Mouse (Mus musculus): ENCODE data around the gene Rab11fip4. TPM values are rescaled to one million over a fixed set of nuclear protein-coding genes. Genes with fewer than 3 reads are reported as not detected.

Rab11fip4 gene
- 59.1 and 72.3 TPM in 2 replicates for total RNA-seq (2017)

DNA sequence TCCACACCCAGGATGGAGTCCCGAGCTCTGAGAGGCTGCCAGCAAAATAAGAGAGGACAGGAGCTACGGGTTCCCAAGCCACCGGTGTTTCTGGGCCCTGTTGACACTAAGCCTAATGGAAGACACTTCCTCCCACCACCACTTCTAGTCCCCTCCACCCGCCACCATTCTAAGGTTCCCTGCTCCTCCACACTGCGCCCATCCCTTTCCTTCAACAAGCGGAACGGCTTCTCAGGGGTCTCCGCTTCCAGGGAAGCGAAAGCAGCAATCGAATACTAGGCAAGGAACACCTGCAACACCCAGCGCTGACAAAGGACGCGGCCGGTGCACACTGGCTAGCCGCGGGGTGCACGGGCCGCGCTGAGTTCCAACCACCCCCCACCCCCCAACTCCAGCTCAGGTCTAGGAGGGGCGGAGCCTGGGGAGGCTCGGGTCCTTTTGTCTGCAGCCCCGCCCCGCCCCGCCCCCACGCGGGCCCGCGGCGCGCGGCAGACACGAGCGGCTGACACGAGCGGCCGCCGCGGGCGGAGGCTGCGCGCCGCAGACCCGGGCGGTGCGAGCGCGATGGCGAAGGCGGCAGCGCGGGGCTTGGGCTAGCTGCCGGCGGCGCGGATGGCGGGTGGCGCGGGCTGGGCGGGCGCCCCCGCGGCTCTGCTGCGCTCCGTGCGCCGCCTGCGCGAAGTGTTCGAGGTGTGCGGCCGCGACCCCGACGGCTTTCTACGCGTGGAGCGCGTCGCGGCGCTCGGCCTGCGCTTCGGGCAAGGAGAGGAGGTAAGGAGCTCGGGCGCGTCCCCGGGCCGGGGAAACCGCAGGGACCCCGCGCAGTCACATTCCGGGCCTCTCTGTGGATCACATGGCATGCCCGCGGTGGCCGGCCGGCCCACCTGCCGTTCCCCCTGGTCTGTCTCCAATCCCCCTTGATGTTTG, at the start of gene Rab11fip4:
TSS of gene Rab11fip4 (plus strand) at position 549 of the 927 bp plus-strand sequence.
- ATAC-seq (ENCODE audit: extremely low read depth, insufficient number of reproducible peaks, low FRiP score, poor library complexity, severe bottlenecking), result no peak

- no peak for ATAC-seq (ENCODE audit: extremely low read depth, insufficient number of reproducible peaks, low FRiP score, poor library complexity, severe bottlenecking)
Measured at GRCm38 (mm10) chr11:79552622-79553021, 38.4 kb upstream of the Rab11fip4 start.

- no peak for ATAC-seq (ENCODE audit: extremely low read depth, insufficient number of reproducible peaks, low FRiP score, poor library complexity, severe bottlenecking)
Measured at GRCm38 (mm10) chr11:79560536-79560935, 30.5 kb upstream of the Rab11fip4 start.

GRCm38 (mm10) chr11:79563493-79563892, 27.5 kb upstream of the Rab11fip4 start:
- no peak for ATAC-seq (ENCODE audit: extremely low read depth, insufficient number of reproducible peaks, low FRiP score, poor library complexity, severe bottlenecking)

- ATAC-seq (ENCODE audit: extremely low read depth, insufficient number of reproducible peaks, low FRiP score, poor library complexity, severe bottlenecking), result no peak
Measured at GRCm38 (mm10) chr11:79566947-79567346, 24.1 kb upstream of the Rab11fip4 start.

DNA sequence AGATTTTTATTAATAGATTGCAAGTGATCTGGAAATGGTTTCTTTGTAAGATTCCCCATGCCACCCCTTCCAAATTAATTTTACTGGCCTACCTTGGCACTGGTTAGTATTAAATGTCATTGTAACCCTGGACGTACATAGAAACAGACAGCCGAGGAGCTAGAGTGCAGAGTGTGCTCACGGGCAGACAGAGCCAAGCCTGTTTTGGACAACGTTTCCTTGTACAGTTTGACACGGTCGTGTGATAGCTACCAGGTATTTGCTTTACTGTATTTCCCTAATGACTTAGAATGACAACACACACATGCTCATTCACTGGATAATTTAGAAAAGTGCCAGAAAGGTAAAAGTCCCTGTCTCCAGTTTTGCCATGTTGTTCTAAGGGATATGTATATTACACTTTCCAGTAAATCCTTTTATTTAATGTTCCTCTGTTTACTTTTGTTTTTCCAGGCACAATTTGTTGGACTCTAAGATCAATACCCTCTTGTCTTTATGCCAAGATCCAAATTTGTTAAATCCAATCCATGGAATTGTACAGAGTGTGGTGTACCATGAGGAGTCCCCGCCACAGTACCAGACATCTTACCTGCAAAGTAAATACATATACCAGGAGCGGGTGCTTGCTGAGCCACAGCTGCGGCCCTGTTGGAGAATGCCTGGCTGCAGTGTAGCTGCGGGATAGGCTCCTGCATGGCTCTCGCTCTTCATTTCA, 22.7 kb upstream of the Rab11fip4 start:
- ATAC-seq (ENCODE audit: extremely low read depth, insufficient number of reproducible peaks, low FRiP score, poor library complexity, severe bottlenecking), result no peak

DNA sequence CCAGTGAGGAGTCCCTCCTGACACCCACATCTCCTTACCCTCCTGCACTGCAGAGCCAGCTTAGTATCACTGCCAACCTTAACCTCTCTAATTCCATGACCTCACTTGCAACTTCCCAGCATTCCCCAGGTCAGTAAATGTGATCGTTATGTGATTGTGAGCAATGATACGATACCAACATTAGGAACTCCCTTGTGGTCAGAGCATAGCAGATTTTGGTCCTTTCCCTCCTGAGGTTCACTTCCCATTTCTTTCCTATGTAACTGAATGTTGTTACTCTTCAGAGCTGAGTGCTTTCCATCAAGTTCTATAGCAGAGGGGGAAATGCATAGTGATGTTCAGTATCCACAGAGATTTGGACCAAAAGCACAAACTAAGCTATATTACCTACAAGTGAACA, 20.7 kb upstream of the Rab11fip4 start:
- ATAC-seq (ENCODE audit: extremely low read depth, insufficient number of reproducible peaks, low FRiP score, poor library complexity, severe bottlenecking), result no peak

DNA sequence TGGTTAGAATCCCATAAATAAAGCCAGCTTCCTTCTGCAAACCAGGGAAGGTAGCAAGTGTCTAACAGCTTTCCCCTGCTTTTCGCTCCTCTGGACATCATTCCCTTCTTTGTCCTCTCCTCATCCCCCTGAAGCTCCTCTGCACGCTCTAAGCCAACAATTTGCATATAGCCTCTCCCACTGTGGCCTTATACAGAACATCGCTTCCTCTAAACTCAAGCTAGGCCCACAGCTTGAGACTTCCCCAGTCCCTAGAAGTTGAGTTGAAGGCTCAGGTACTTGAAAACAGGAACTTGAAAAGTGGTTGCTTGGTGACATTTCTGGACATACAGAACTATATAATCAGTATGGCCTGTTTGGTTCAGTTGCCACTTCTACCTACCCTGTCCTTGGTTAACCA, 17.2 kb upstream of the Rab11fip4 start:
- peak; percentile 72 for ATAC-seq (ENCODE audit: extremely low read depth, insufficient number of reproducible peaks, low FRiP score, poor library complexity, severe bottlenecking)

DNA sequence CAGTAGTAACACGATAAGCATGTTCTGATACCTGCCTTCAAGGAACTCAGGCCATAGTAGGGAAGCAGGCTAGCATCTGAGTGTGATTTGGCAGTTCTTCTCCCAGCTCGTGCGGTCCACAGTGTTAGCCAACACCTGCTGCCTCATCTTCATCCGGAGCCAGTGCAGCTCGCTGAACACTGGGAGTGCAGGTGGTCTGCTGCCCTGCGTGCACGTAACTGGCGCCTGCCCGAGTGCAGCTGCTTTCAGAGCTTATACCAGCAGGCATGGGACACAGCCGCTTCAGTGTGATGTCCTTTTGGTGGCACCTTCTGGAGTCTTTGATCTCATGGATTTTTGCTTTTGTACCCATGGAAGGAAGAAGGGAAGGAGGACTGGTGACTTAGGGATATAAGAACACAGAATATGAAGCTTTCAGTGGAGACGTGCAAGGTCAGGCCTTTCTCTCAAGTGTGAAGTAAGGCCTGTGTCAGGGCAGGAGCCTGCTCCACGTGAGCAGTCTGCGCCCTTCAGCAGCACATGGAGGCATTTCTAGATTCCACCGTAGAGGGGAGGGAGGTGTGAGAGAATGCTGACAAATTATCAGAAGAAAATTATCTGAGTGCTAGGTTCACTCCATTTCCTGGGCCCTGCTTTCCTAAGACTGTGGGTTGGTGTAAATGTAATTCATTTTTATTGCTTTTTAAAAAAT, 15.5 kb upstream of the Rab11fip4 start:
- no peak for ATAC-seq (ENCODE audit: extremely low read depth, insufficient number of reproducible peaks, low FRiP score, poor library complexity, severe bottlenecking)

GRCm38 (mm10) chr11:79577741-79578140, 13.3 kb upstream of the Rab11fip4 start:
- ATAC-seq (ENCODE audit: extremely low read depth, insufficient number of reproducible peaks, low FRiP score, poor library complexity, severe bottlenecking), result peak; percentile 86

- no peak for ATAC-seq (ENCODE audit: extremely low read depth, insufficient number of reproducible peaks, low FRiP score, poor library complexity, severe bottlenecking)
Measured at GRCm38 (mm10) chr11:79580660-79581059, 10.4 kb upstream of the Rab11fip4 start.

- no peak for ATAC-seq (ENCODE audit: extremely low read depth, insufficient number of reproducible peaks, low FRiP score, poor library complexity, severe bottlenecking)
Measured at GRCm38 (mm10) chr11:79581257-79581656, 9.8 kb upstream of the Rab11fip4 start.

DNA sequence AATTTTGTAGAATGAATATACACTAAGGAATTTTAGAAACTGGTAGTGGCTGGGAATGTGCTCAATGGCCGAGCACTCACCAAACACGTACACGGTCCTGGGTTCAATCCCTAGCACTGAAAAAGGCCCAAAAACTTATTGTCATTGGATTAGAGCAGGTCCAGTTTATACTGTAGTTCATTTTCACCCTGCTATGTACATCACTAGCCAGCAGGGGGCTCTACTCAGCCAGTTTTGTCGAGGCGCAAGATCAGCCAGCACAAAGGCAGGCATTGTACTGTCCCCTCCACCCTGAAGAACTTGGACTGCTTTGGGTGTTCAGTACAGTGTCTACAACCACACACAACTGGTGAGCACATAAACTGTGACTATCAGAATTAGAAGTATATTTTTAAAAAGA, 6.8 kb upstream of the Rab11fip4 start:
- ATAC-seq (ENCODE audit: extremely low read depth, insufficient number of reproducible peaks, low FRiP score, poor library complexity, severe bottlenecking), result peak; percentile 81; the same call in 1 of the 2 replicates

- no peak for ATAC-seq (ENCODE audit: extremely low read depth, insufficient number of reproducible peaks, low FRiP score, poor library complexity, severe bottlenecking)
Measured at GRCm38 (mm10) chr11:79589317-79590075, 1.5 kb upstream of the Rab11fip4 start.

DNA sequence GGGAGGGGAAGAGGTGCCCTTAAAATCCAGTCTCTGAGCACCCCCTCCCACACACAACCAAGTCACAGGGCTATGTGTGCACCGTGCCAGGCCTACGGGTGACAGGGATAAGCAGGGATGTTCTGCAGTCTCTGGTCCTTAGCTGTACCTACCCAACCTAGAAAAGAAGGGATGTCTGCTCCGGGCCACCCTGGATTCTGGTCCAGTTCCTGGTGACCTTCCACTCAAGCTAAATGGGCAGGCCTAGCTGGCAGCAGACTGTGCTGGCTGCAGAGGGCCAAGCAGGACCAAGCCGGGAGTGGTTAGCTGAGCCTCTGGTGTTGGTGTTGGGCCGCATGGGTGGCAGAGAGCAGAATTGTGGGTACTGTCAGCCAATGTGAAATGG, 571 bp downstream of the Rab11fip4 start:
- ATAC-seq (ENCODE audit: extremely low read depth, insufficient number of reproducible peaks, low FRiP score, poor library complexity, severe bottlenecking), result 0 out of 2 replicates have a peak, but pooled peaks have one; percentile 3

GRCm38 (mm10) chr11:79593495-79593894, 2.5 kb downstream of the Rab11fip4 start:
- no peak for ATAC-seq (ENCODE audit: extremely low read depth, insufficient number of reproducible peaks, low FRiP score, poor library complexity, severe bottlenecking)

- no peak for ATAC-seq (ENCODE audit: extremely low read depth, insufficient number of reproducible peaks, low FRiP score, poor library complexity, severe bottlenecking)
Measured at GRCm38 (mm10) chr11:79610454-79610853, 19.4 kb downstream of the Rab11fip4 start.

DNA sequence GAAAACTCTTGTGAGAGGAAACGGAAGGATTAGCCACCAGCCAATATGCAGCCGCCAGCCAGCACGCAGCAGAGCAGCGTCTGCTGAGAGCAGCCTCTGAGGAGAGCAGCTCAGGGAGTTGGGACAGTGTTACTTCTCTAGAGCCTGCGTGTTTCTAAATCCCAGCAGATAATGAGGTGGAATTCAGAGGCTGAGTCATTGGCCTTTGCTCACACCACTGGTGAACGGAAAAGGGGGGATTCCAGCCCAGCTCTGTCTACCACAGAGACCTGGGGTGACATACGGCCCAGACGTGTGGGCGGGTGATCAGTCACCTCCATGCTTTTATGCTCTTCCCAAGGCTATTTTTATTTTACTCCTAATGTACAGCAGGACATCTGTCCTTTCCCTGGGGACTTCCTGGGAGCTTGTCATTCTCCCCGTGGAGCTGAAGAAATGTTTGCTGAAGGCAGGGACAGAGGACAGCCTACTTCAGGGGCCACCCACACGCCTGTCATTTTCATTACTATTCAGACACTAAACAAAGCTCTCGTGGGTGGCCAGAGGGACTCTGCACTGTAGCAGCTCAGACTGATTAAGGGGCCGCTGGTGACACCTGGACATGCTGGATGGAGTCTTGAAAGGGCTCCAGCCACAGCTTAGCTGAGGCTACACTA, 20.1 kb downstream of the Rab11fip4 start:
- no peak for ATAC-seq (ENCODE audit: extremely low read depth, insufficient number of reproducible peaks, low FRiP score, poor library complexity, severe bottlenecking)
